Mouse (Mus musculus): ENCODE data around the gene Zic5. TPM values are rescaled to one million over a fixed set of nuclear protein-coding genes. Genes with fewer than 3 reads are reported as not detected.

Gene Zic5
- 13.0 and 14.0 TPM in 2 replicates for polyA plus RNA-seq (2015; fragmentation: Nextera tagmentation; extraction: Ambion mirVana)

DNA sequence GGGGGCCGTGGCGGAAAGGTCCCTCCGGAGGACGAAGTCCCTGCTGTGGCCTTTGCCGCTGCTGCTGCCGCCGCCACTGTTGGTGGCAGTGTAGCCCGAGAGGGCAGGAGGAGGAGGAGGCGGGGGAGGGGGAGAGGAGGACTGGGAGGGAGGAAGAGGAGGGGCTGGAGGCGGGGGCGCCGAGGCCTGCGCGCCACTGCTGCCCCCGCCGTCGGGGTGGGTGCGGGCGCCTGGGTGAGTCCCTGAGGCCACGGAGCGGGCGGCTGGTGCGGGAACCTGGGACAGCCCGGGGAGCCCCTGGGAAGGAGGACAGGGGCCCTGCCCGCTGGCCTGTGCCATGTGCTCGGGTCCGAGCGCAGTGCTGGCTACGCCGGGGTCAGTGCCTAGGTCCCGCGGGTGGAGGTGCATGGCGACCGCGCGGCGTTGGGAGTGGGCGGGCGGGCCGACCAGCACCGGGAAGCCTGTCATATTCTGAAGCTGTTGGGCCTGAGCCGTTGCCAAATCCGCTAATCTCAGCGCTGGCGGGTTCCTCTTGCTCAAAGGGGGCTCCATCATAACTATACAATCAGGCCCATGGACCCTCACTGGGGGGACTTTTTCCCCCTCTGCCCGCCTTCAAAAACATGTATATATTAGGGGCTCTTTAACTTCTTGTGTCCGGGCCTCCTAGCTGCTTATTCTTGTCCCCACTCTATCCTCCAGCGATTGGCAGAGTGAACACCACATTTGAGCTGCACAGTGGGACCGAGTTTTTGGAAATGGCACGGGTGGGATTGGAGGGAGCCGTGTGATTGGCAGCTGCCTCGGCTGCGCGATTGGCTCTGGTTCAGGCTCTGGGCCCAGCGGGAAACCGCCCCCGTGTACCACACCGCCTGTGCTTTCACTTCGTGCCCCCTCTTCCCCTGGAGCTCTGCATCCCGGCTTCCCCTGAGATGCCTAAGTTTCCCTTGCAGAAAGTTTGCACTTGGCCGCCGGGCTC is at the start of gene Zic5:
TSS of gene Zic5 (minus strand) at position 915 of the 979 bp plus-strand sequence.
- Histone ChIP-seq H3K36me3 (replicated peaks) (no peaks in the 10 kb centered on the region), H3K9me3 (no peaks in the 10 kb centered on the region), H3K27me3 (replicated peaks) (peaks cover 60% of the 10 kb centered on the region), H3K4me2 (peak within 1 kb of the TSS; percentile 58), H3K4me3 (peak within 1 kb of the TSS; percentile 42), H3K9ac (peak within 1 kb of the TSS; percentile 38), H3K4me1 (peaks cover 22% of the 10 kb centered on the region), H3K27ac (peak within 1 kb of the TSS; percentile 85)
- under 1% methylated on average over 52 of the region's 62 CpGs for WGBS
- peak; percentile 83 for ATAC-seq (replicated peaks)

DNA sequence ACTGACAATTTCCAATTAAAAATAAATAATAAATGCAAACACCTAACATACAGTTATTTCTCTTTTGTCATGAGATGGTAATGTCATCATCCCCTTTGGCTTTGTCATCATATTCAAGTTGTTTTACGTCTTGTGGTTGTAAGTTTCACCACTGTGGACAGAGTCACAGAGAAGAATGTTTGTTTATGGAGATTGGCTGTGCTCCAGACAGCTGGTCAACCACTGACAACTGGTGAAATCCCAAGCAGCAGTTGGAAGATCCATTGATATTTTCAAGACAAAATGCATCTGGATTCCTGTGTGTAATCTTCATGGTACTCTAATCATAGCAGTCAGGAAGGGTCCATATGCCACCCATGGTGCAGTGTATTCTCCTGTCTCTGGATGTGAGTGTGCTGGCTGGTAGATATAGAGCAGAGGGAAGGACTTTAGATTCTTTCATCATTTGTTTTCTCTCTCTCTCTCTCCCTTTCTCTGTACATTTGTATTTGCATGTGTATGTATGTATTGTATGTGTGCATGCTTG is 48.1 kb upstream of the Zic5 start:
- Histone ChIP-seq H3K27me3 (replicated peaks) (no peaks in the 10 kb centered on the region), H3K4me1 (no peaks in the 10 kb centered on the region), H3K4me2 (no peak overlapping the region), H3K27ac (no peak overlapping the region), H3K9ac (no peak overlapping the region), H3K36me3 (replicated peaks) (no peaks in the 10 kb centered on the region), H3K9me3 (no peaks in the 10 kb centered on the region), H3K4me3 (no peak overlapping the region)
- WGBS = 74% methylated on average over 1 of the region's 1 CpGs
- no peak for ATAC-seq (replicated peaks)

DNA sequence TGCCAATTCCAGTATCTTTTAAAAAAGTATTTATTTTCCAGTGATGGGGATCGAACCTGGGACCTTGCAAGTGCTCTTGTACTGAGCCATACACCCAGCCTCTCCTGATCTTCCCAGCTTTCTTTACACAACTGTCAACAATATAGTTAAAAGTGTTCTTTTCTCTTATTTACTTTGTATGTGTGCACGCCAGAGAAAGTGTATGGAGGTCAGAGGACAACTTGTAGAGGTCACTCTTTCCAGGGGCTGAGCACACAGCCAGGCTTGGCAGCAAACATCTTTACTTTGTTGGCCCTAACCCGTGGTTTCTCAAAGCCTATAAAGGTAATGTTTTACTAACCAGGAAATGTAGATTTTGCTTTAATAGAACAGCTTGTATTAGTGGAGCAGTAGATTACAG is 46.0 kb upstream of the Zic5 start:
- Histone ChIP-seq H3K9me3 (no peaks in the 10 kb centered on the region), H3K4me3 (no peak overlapping the region), H3K4me2 (no peak overlapping the region), H3K4me1 (no peaks in the 10 kb centered on the region), H3K9ac (no peak overlapping the region), H3K27ac (no peak overlapping the region), H3K36me3 (replicated peaks) (no peaks in the 10 kb centered on the region), H3K27me3 (replicated peaks) (no peaks in the 10 kb centered on the region)
- 79% methylated on average over 3 of the region's 3 CpGs for WGBS
- no peak for ATAC-seq (replicated peaks)

DNA sequence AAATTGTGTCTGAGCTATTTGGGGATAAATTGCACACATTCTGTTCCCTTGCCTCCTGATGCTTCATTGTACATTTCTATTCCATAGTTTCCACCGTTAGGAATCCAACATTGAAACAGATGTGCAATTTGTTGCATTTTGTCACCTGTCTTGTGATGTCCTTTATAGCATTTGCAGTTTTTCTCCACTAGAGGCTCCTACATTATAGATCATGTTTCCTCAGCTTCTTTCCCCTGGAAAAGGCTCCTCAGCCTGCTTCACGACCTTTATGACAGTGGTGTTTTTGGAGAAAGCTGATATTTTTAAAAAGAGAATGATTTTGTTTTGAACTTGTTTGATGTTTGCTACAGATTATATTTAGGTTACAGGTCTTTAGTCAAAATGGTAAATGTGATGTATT is 43.6 kb upstream of the Zic5 start:
- Histone ChIP-seq H3K4me2 (no peak overlapping the region), H3K9me3 (no peaks in the 10 kb centered on the region), H3K4me3 (no peak overlapping the region), H3K9ac (no peak overlapping the region), H3K27ac (no peak overlapping the region), H3K27me3 (replicated peaks) (no peaks in the 10 kb centered on the region), H3K36me3 (replicated peaks) (no peaks in the 10 kb centered on the region), H3K4me1 (no peaks in the 10 kb centered on the region)
- 21% methylated on average over 2 of the region's 2 CpGs for WGBS
- no peak for ATAC-seq (replicated peaks)

DNA sequence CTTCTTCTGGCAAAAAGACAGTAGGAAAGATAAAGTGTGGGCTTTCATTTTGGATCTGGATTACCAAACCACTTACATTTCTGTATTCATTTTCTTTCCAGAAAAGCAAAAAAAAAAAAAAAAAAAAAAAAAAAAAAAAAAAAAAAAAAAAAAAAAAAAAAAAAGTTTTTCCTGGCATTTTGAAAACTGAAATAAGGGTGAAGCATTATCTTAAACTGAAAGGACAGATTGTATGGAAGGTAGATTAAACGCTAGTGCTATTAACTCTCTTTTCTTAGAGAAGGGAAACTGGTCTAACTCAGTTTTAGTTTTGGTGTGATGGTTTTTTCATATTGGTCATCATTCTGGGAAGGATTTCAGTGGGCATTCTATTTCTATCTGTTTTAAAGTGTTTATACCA is 26.5 kb upstream of the Zic5 start:
- Histone ChIP-seq H3K4me2 (no peak overlapping the region), H3K9me3 (no peaks in the 10 kb centered on the region), H3K27me3 (replicated peaks) (peaks cover 32% of the 10 kb centered on the region), H3K27ac (no peak overlapping the region), H3K36me3 (replicated peaks) (no peaks in the 10 kb centered on the region), H3K4me1 (peaks cover 7% of the 10 kb centered on the region), H3K9ac (no peak overlapping the region), H3K4me3 (no peak overlapping the region)
- ATAC-seq (replicated peaks) = no peak
- 69% methylated on average over 1 of the region's 1 CpGs for WGBS

DNA sequence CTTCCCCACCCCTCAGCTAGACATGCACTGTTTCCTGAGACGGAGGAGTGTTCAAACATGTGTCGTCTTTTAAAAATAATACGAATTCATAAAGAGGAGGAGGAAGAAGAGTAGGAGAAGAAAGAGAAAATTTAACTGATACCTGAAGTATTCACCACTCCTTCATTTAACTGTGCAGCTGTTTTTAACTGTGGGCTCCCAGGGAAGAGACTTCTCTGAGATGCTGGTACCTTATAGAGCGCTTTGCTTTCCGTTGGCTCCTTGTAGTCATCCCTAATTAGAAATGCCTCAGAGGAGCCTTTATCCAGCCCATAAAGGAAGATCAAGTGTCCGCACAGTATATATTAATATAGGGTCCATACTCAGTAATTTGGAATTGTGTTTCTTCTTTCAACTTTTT is 26.0 kb upstream of the Zic5 start:
- no peak overlapping the region for H3K4me3 ChIP-seq
- H3K9ac ChIP-seq = no peak overlapping the region
- WGBS = 59% methylated on average over 6 of the region's 6 CpGs
- no peak for ATAC-seq (replicated peaks)
- peaks cover 7% of the 10 kb centered on the region for H3K4me1 ChIP-seq
- no peaks in the 10 kb centered on the region for H3K9me3 ChIP-seq
- no peaks in the 10 kb centered on the region for H3K36me3 ChIP-seq (replicated peaks)
- H3K27ac ChIP-seq = no peak overlapping the region
- H3K27me3 ChIP-seq (replicated peaks) = peaks cover 35% of the 10 kb centered on the region
- H3K4me2 ChIP-seq = no peak overlapping the region

DNA sequence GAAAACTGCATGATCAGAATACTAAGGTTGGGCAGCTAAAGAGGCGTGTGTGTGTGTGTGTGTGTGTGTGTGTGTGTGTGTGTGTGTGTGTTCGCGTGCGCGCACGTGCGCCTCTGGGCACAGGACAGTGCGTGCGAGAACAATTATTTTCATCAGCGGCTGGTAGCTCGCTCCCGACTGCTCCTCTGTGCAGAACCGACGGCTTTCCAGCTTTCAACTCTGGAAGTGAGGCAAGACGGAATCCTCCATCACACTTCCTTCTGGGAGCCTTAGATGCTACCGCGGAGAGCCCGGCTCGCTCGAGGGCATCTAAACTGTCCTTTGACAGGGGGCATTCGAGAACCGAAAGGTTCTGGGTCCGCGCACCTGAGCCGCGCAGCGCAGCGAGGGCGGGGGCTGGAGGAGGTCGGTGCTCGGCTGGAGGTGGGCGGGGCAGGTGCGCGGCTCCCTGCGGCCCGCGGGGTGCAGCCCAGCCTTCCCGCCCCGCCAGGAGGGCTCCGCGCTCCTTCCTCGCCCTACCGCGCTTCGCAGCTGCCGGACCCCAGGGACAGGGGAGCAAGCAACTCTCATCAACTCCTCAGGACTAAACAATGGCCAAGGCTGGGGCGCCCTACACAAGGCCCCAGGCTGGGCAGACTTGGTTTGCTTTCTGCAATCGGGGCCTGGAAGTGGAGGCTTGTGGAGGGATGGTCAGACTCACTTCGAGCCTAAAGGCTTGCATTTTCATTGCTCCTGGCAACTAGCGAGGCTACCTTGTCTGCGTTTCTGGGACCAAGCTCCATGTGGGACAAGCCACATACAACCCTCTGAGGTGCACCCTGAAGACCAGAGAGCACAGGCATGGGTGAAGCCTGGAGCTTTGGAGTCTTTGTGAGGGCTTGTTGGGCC is 25.2 kb upstream of the Zic5 start, which contains the start of gene Gm10837:
TSS of gene Gm10837 (plus strand) at position 146 of the 888 bp plus-strand sequence.
- H3K27me3 ChIP-seq (replicated peaks) = peaks cover 39% of the 10 kb centered on the region
- H3K9me3 ChIP-seq = no peaks in the 10 kb centered on the region
- 2% methylated on average over 51 of the region's 51 CpGs for WGBS
- peak; percentile 74 for ATAC-seq (replicated peaks)
- H3K27ac ChIP-seq = peak within 1 kb of the TSS; percentile 55
- H3K4me2 ChIP-seq = peak within 1 kb of the TSS; percentile 34
- H3K36me3 ChIP-seq (replicated peaks) = no peaks in the 10 kb centered on the region
- no peak within 1 kb of the TSS for H3K9ac ChIP-seq
- H3K4me3 ChIP-seq = peak within 1 kb of the TSS; percentile 25
- peaks cover 7% of the 10 kb centered on the region for H3K4me1 ChIP-seq

DNA sequence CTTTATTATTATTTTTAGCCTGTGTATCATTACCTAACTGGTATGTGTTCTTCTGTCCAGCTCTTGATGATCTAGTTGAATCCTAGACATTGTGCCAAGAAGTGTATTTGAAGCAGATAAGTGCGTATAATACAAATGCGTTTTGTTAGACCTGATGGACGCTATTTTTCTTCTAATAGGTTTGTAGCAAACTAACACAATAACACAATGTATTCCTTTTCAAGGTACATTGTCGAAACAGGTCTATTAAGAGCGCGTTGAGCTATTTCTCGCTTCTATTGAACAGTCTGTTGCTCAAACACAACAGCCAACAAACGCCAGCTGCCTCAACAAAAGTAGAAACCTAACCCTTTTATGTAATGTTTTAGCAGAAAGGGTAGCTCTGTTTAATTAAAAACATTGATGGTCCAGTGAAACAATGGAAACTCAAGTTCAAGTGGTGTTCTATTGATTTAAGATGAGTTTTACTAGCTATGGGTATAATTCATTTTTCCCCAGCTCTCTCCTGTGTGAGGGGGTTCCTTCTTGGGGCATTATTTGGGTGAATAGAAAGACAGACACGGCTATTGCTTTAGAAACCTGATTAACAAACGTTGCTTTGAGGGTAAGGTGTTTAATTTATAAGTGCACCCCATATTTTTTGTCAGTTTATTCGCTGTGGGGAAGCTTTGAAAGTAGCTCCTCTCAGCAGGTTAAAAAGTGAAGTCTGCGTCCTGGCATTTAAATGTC is 24.4 kb upstream of the Zic5 start:
- 3% methylated on average over 12 of the region's 12 CpGs for WGBS

DNA sequence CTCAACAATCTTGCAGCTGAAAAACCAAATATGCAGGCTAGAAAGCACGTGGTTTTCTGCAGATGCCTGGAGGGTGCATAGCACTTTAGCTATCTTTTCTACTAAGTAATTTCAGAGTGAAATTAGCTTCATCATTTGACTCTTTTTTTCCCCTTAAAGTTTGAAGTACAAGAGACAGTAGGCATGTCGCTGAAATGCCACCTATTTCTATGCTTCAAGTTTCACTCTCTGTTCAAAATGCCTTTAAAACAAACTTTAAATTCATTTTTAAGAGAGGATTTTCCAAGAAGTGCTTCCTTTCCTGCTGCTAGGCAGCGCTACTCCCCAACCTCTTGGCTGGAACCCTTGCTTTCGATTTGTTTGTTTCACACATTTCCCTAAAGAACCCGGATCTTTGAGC is 23.6 kb upstream of the Zic5 start:
- ATAC-seq (replicated peaks) = no peak
- Histone ChIP-seq H3K27ac (no peak overlapping the region), H3K9ac (no peak overlapping the region), H3K36me3 (replicated peaks) (no peaks in the 10 kb centered on the region), H3K4me1 (peaks cover 7% of the 10 kb centered on the region), H3K4me2 (no peak overlapping the region), H3K4me3 (no peak overlapping the region), H3K27me3 (replicated peaks) (peaks cover 51% of the 10 kb centered on the region), H3K9me3 (no peaks in the 10 kb centered on the region)
- WGBS = 4% methylated on average over 5 of the region's 5 CpGs

More for the DNA sequence above, 24.4 kb upstream of the Zic5 start:
- ATAC-seq (replicated peaks) = no peak
- H3K4me3 ChIP-seq = peak overlapping the region; percentile 25; the same call in 1 of the 2 replicates
- H3K9ac ChIP-seq = no peak overlapping the region
- H3K4me1 ChIP-seq = peaks cover 7% of the 10 kb centered on the region
- H3K9me3 ChIP-seq = no peaks in the 10 kb centered on the region
- peaks cover 43% of the 10 kb centered on the region for H3K27me3 ChIP-seq (replicated peaks)
- H3K4me2 ChIP-seq = peak overlapping the region; percentile 34; the same call in 1 of the 2 replicates
- H3K27ac ChIP-seq = peak overlapping the region; percentile 55; the same call in 1 of the 2 replicates
- no peaks in the 10 kb centered on the region for H3K36me3 ChIP-seq (replicated peaks)

DNA sequence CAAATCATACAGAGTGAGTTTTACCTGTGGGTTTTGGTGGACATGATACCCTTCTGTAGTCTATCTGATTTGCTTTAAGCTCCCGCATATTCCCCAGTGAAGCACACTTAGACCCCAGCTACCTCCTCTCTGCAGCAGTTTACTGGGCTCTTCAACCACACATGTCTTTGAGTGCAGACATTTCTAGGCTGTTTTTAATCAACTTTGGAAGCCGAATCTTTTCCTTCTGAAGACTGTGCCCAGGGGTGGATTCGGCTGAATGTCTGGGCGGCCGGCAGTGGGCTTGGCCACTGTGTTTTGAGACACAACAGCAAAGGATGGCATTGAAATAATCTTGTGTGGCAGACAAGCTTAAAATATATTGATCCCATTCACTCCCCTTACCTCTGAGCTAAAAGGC is 21.9 kb upstream of the Zic5 start:
- Histone ChIP-seq H3K27me3 (replicated peaks) (peaks cover 54% of the 10 kb centered on the region), H3K27ac (no peak overlapping the region), H3K9me3 (no peaks in the 10 kb centered on the region), H3K4me1 (peaks cover 7% of the 10 kb centered on the region), H3K4me2 (no peak overlapping the region), H3K36me3 (replicated peaks) (no peaks in the 10 kb centered on the region), H3K9ac (no peak overlapping the region), H3K4me3 (no peak overlapping the region)
- 11% methylated on average over 5 of the region's 5 CpGs for WGBS
- no peak for ATAC-seq (replicated peaks)

DNA sequence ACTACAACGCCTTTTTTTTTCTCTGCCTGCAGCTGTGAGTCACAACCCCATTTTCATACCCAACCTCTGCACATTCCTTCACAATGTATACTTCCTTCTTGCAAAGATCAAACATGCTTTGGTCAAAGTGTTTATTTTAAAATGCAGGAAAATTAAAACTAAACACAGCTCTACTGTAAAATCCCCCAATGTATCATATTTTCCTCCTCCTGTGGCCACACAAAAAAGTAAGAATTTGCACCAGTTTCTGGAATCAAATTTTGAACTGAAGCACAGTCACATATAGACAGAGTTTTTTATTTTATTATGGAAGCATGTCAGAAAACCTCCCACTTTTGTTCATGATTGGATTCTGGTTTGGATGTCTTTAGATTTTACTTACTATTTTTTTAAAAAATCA is 21.1 kb upstream of the Zic5 start:
- Histone ChIP-seq H3K4me3 (no peak overlapping the region), H3K4me2 (no peak overlapping the region), H3K36me3 (replicated peaks) (no peaks in the 10 kb centered on the region), H3K9me3 (no peaks in the 10 kb centered on the region), H3K4me1 (peaks cover 7% of the 10 kb centered on the region), H3K9ac (no peak overlapping the region), H3K27ac (no peak overlapping the region), H3K27me3 (replicated peaks) (peaks cover 59% of the 10 kb centered on the region)
- 8% methylated on average over 1 of the region's 1 CpGs for WGBS
- no peak for ATAC-seq (replicated peaks)
